Mouse (Mus musculus): ENCODE measurements around the gene Rad51b.

The Rad51b gene

DNA sequence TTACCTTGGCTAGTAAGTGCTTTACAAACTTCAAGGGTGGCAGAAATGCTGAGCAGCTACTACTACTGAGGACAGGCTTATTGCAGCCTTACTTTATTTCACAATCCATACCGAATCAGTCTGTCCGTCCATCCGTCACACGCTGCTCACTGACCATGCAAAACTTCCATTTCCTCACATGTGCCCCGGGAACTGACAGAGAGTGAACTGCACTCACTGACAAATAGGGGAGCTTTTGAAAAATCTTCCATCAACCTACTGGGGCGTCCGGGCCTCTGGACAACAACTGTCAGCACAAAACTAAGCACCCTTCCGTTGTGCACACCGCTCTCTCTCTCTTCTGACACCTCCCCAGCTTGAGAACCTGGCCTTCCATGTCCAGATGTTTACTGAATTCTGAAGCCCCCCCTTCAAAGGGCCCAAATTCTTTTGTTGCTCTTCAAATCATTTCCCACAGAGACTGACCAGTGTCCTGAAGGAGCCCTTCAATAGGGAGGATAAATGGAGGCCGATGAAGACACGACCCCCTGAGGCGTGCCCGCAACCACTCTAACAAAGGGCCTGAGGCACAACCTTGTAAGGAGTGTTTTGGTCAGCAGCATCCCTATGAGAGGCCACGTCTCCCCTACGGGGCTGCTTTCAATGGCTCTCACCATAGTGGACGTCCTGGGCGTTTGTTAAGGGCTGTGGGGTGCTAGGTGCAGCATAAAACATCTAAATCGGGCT is 515.9 kb downstream of the Rad51b start:
- no peak for DNase-seq

DNA sequence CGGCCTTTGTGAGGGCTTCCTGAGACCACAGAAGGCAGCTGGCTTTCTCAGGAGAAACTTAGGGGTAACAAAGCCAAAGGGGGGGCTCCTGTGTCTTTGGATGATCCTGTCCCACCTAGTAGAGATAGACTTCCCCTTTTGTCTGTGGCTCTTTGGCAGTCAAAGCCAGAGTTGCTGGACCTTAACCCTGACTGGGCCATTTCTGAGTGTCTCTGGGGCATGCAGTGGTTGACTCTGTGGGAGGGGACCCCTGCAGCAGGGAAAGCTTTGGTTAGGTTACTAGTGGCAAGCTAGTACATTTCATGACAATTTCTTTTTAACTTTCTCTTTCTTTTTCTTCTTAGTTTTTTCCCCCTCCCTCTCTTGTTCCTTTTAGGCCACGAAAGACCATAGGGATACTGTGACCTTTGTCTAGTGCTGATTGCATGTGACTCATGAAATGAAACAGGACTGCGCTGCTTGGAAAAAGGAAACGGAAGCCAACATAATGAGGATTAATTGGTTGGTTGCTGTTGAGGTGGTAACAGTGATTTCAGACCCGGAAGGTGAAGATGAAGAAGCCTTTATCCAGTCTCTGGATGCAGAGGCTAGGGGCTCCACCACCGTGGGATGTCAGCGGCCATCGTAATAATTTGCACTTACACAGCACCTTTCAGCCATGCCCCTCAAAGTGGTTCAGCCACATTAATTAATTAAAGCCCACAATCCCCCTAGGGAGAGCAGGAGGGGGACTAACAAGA is 516.7 kb downstream of the Rad51b start:
- no peak for DNase-seq

DNA sequence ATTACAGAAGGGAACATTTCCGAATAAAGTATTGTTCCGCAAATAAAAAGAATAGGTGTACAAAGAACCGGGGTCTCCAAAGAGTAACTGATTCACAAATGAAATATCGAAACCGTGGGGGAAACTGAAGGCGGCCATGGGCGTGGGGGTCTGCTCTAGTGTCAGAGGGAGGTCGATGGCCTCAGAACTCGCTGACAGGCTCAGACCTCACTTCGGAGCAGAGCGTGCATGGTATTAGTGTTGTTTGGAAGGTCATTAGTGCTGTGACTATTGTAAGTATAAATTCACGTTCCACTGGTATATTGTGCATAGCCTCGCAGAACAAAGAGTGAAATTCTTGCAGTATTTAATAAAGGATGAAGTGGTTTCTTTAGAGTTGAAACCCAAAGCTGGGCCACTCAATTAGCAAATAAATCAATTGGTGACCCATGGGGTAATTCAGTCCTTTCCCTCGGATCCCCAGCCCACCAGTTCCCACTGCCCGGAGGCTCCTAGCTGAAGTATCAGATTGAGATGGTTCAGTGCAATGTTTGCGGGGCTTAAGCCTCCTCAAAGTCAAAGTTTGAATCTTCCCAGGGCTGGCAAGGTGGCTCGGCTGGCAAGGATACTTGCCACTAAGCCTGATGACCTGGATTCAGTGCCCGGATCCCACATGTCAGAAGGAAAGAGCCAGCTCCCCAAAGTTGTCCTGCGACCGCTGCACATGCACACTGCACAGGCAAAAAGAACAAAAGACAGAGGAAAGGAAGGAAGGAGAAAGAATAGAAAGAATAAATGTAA is 517.4 kb downstream of the Rad51b start:
- DNase-seq: no peak

DNA sequence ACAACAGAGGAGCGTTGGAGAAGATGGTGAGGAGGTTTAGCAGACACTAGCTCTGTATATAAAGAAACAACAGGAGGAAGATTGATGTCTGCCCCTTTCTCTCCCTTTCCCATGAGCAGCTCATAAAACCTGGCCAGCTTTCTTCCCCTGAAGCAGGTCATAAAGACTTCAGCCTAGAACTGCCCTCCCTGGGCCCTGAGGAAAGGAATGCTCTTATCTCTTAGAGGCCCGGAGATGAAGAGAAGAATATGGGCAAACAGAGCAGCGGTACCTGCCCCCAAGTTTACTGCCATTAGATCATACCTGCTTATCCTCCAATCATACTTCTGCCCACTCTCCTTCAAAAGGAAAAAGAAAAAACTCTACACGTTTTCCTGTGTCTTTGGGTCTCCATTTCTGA is 519.2 kb downstream of the Rad51b start:
- no peak for DNase-seq

DNA sequence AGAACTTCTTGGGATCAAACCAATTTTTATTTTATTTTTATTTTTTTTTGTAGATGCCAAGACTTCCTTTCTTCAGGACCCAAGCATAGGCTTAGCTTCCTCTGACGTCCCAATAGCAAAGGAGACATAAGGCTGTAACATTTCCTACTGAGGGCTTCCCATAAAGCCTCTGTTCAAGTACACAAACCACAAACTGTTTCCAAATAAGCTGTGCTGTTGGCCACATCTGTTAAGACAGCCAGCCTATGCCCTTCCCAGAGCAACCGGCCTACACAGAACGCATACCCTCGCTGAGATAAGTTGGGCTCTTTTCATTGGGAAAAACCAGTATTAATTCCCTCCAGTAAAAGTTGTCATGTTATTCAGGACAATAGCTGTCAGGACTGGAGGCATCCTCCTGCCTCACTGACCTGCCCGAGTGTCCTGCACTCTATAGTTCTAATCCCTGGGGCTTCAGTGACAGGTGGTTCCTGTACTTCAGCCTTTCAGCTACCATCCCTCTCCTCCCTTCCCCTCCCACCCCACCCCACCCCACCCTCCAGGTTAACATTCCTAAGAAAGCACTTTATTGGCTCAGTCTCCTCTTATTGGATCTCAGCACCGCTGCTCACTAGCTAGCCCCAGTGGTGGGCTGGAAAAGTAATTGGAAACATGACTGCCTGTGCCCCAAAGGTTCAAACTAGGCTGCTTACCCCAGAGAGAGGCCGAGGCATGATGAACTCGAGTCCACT is 523.3 kb downstream of the Rad51b start:
- DNase-seq: no peak

DNA sequence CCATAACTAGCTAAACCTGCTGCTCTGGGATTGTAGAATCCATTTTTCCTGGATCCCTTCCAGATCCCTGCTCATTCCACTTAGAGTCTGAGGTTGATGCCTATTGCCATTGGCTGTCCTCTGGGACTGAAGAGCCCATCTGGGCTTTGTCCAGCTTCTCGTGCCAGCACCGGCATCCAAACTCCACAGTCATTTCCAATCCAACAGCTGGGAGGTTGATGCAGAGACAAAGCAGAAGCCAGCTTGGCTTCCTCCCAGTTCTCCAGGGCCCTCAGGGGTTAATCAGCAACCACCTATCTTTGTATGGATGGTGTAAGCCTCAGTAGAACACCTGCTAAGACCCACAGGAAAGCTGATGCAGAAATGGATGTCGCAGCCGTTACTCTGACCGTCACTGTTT is 524.8 kb downstream of the Rad51b start:
- DNase-seq: no peak

DNA sequence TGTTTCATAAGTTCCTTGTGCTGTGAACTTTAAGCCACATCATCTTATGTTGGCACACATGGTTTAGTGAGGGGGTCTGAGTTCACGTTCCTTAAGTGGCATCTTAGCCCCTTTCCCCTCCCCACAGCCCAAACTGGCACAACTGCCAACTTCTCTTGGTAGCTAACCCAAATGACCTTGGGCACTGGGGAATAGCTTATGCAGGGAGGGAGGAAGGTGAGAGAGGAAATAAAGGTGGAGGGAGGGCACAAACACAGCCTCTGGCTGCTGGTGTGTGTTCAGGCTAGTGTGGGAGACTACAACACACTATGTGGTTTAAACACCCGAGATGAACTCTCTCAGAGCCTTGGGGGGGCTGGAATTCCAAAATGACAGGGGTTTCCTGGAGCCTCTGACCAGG is 525.3 kb downstream of the Rad51b start:
- no peak for DNase-seq

DNA sequence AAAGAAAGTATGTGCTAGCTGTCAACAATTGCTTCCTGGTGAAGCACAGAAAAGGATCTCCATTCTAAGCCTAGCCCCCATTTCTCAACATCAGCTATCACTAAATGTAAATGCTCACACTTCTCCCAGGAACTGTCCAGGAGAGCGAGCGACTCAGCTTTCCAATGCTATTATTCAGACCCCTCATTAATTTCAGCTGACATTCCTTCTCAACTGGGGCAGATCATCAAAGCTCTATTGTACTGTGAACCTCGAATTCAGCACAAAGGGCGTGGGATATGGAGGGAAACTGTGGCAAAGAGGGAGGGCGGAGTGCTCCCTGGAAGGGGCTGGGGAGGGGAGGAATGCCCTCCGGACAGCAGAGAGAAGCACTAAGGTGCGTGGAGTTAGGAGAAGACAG is 528.8 kb downstream of the Rad51b start:
- no peak for DNase-seq

DNA sequence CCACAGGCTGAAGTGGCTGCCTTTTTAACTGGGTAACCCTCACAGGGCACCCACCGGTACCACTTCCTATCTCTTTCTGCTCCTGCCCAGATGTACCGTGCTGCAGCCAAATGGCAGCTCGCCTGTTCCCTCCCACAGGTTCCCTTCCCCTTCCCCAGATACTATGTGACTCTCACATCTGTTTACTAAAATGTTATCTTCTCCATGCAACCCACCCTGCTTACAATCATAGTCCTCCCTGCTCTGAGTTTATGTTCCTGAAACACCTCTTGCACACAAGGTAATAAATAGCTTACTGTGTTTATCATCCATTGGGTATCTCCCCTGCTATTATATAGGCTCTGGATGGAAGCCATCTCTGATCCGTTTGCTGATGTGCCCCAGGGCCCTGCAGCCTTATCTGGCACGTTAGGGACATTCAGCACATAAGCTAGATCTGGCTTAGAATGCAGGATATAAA is 530.2 kb downstream of the Rad51b start:
- no peak for DNase-seq

DNA sequence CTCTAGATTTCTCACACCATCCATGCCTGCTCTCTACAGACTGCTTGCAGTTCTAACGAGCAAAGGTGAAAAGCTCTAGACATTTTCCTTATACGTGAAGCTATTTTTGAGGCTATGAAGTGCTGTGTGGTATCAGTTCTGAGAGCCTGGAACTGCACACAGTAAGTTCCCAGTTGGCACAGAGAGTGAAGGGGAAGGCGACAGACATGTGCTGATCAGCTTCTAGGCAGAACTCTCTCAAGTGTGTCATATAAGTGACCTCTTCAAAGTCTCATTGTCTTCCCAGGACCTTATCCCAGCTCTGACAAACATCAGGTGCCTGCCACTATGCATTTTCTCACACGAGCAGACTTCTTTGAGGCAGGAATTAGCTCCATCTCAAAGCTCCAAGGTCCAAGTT is 530.7 kb downstream of the Rad51b start:
- DNase-seq: no peak

DNA sequence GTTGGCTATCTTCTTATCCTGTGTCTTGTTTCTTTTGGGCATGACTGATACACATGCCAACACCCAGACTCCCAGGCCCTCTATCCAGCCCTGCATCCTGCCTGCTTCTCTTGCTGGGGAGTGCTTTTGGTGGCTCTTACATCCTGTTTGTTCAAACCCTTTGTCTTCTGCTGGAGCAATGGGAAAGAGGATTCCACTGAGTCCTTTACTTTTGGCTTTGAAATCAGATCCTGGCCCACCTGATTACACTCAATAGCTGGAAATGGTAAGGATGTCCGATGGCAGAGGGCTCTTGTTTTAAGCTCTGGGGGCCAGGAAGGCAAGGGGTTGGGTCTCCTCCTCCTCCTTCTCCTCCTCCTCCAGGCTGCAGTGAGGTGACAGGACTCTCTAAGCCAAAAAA is 533.6 kb downstream of the Rad51b start:
- DNase-seq: no peak

DNA sequence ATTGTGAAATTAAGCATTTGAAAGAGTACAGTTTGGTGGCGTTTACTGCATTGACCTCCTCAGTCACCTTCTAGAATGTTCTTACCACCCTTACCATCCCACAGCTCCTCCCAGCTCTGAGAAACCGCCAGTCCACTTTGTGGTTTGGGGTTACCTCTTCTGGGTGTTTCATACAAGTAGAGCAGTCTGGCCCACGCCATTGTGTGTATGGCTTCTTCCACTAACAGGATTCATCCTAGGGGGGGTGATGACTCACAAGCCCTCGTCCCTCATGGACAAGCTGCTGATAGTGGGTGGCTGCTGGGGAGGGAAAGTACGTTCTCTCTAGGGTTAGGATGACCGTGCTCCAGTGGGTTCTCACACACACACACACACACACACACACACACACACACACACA is 535.5 kb downstream of the Rad51b start:
- DNase-seq: no peak

DNA sequence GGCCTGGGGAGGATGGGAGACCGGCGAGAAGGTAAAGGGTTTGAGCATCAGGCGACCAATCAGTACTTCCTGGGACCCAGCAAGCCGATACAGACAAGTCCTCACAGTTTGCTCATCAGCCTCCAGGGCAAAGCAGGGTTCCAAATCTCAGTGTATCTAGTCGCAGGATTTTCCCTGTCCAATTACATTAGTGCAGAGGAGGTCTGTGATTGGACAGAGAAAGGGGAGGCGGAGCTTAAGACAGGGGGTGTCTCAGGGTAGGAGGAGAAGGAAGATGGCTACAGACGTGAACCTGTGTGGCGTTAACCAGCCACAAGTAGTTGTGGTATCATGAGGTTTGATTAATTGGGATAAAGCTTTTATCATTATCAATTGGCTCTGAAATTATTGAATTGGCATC is 538.4 kb downstream of the Rad51b start:
- no peak for DNase-seq

DNA sequence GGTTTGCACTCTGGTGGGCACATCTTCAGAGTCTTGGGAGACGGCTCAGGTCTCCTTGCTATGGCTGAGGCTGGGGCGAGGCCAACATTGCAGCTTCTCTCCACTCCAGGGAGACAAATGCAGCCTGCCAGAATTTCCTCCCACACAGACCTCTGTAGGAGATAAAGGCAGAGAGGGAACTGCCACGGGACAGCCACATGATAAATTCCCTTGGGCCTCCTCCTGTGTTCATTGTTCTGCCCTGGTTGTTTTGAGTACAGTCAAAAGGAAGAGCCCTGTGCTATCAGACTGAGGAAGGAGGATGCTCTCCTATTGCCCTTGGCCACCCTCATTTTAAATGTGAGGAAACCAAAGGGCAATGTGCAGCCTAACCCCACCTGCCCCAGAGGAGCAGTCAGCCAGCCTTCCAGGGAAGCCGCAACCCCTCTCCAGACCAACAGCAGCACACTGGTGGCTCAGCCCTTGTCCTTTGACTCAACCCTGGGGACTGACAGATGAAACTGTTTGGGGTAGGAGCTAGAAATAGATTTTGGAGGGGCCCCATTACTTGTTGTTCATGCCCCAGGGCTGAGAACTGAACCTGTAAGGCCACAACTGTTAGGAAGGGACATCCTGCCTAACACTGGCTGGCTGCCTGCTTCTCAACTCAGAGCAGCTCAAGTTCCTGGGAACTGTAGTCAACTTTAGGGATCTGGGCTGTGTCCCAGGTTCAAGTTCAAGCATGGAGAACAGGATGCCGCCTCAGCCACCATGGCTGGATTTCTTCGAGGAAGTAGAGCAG is 541.3 kb downstream of the Rad51b start:
- DNase-seq: no peak

DNA sequence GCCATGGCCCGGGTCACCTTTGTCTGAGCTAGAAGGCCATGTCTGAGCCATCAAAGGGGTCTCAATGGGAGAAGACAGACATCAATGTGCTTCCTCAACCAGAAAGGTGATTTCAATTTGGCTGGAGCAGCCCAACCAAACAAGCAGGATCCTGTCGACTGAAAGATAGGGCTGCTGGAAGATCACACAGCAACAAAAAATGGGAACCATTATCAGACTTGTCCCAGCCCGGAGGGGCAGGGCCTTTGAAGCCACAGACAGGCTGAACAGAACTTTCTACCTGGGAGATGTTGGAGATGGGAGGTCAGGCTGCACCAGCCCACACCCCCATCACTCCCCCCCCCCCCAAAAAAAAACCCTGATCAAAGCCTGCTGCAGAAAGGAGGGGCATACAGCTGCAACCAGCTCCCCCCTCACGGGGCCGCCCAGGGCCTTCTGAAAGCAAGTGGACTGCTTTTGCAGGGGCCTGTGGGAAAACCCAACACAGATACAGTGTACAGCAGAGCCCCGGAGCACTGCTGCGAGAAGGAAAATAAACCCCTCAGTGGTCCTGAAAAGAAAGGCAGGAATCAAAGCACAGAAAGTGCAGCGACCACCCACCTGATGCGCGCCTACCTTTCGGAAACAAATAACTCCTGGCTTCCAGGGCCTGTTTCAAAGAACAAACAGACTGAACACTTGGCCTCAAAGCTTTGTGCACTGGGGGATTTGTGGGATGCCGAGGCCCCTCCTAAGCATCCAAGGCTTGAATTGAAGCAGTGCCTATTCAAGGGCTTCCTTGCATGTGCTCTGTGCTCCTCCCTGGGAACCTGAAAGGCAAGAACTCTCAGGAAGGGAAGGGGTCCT is 542.2 kb downstream of the Rad51b start:
- DNase-seq: no peak

DNA sequence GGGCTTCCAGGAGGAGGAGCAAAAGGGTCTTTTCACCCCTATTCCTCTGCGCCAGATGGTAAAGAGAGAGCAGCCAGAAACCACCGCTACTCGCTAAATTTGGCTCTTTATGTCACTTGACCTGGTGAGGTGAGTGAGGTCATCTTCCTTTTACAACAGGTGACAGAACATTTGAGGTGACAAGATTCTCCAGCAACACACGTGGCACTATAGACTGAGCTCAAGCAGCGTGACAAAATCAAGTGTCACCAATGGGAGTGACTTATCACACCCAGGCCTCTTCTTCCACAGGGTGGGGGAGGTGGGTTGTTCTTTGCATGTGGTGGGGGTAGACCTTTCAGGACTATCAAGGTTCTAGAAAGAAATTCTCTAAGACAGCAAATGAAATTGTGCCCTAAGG is 543.4 kb downstream of the Rad51b start:
- DNase-seq: no peak

DNA sequence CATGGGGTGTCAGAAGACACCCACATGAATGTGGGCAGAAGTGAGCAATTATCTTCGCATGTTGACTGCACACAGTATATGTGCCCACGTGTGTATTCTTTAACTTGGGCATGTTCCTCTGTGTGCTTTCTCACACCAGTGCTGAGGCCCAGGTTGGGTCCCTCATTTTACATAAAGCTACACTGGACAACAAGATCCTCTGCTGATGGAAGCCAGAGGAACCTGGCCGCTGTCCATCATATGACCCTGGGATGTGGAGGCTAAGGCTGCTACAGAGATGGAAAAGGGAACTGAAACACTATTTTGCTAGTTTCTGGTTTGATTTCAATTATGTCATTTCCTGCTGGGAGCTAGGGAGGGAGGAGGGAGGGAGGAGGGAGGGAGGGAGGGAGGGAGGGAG is 544.2 kb downstream of the Rad51b start:
- DNase-seq: no peak

DNA sequence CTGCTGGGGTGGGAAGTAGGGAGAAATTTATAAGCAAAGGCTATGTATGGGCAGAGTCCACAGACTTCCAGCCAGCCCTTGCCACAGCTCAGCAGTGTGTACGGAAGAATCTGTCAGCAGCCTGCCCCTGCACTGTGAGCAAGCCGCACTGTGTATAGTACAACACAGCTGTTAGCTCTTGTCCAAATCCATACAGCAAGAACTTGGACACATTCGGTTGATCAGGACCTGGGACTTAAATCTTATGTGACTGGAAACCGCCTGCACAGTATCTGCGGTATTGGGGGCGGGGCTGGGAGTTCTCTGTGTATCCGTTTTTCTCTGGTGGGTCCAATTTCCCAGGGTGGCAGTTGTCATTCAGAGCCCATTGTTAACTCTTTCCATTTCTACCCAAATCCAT is 545.2 kb downstream of the Rad51b start:
- DNase-seq: peak; percentile 17

DNA sequence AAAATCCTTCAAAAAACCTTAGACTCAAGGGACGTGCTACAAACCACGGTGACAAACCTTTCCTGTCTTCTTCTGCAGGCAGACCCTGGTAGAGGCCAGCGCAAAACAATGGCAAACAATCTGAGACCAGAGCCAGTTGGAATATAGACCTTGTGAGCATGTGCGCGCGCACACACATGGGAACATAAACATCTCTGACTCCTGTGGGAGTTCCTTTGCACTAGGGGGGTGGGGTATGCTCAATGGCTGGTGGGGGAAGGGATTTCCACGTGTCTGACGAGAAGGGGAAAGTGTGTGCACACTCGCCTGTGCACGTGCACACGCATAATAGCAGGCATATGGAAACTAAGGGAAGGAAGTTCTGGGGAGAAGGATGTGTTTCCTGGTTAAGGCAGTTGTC is 545.9 kb downstream of the Rad51b start:
- DNase-seq: no peak

DNA sequence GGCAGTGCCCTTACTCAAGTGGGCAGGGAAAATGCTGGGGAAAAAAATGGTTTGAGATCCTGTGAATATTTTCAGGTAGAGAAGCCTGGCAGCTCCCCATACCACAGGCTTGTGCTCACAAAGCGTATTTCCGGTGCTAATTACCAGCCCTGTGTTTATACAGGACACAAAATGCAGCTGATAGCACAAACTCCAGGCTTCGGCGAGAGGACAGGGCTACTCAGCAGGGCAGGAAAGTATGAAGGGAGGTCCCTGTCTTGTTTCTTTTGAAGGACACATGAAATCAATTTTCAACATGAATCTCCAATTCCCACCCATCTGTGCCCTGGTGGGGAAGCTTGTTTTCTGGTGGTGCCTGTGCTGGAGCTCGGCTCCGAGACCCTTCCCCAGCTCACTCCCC is 546.4 kb downstream of the Rad51b start:
- DNase-seq: no peak

All from right cerebral cortex, postnatal 4 days (tissue).